Mouse (Mus musculus) lung, embryonic 14.5 days (tissue): ENCODE results near the gene Hacl1. TPM values are rescaled to one million over a fixed set of nuclear protein-coding genes. Genes with fewer than 3 reads are reported as not detected.
A peak's percentile ranks its signal among the peaks of the same experiment; 100 is the strongest.

Experiments used
- ATAC-seq: fragments of 200-750 bp; cut with Nextera tagmentation; 2 replicates; pipeline ENCODE4 v1.8.0; 2017; ENCODE audit warnings: mild to moderate bottlenecking, moderate TSS enrichment, moderate library complexity; ENCODE audit not compliant: insufficient read depth
- DNase-seq: peaks from one replicate; pipeline ENCODE4 v3.0.0-alpha.2; 2015
- H3K27ac ChIP-seq: fragments of 300-500 bp; sonication (generic); 2 replicates; pipeline ENCODE4 v1.5.1; 2014; ENCODE audit warnings: low read depth, mild to moderate bottlenecking, moderate library complexity
- H3K27me3 ChIP-seq: fragments of 300-500 bp; sonication (generic); 2 replicates; pipeline ENCODE4 v1.6.1; 2014; ENCODE audit warnings: low read length, control low read depth; ENCODE audit not compliant: insufficient read depth
- H3K36me3 ChIP-seq: fragments of 300-500 bp; sonication (generic); 2 replicates; pipeline ENCODE4 v1.6.1; 2014; ENCODE audit warnings: control low read depth; ENCODE audit not compliant: insufficient read depth
- H3K4me1 ChIP-seq: fragments of 300-500 bp; sonication (generic); 2 replicates; pipeline ENCODE4 v1.6.1; 2014; ENCODE audit warnings: antibody characterized with exemption, control low read depth; ENCODE audit not compliant: insufficient read depth
- H3K4me2 ChIP-seq: fragments of 300-500 bp; sonication (generic); 2 replicates; pipeline ENCODE4 v1.6.1; 2014; ENCODE audit warnings: mild to moderate bottlenecking
- H3K4me3 ChIP-seq: fragments of 300-500 bp; sonication (generic); 2 replicates; pipeline ENCODE4 v1.5.1; 2014; ENCODE audit warnings: low read depth, low read length
- H3K9ac ChIP-seq: fragments of 300-500 bp; sonication (generic); 2 replicates; pipeline ENCODE4 v1.6.1; 2014
- H3K9me3 ChIP-seq: fragments of 300-500 bp; sonication (generic); 2 replicates; pipeline ENCODE4 v1.6.1; 2016; ENCODE audit warnings: low read depth, low read length, control low read depth
- CTCF ChIP-seq: IDR thresholded peaks from 2 replicates; pipeline ENCODE4 v1.5.1; 2016; ENCODE audit warnings: antibody characterized with exemption, low read depth
- WGBS: fragments of 180-500 bp; shearing (Covaris S2); extraction: QIAGEN DNeasy Blood & Tissue Kit; methylation state at CpG from one replicate; pipeline ENCODE4 v1.1.7; 2014; 5-methylcytosine and 5-hydroxymethylcytosine counted together
- polyA plus RNA-seq: library from polyadenylated mRNA; unstranded; fragments of >200 nt; fragmentation: Nextera tagmentation; extraction: Ambion mirVana; gene quantifications from 2 replicates; pipeline ENCODE4 v1.2.1, GENCODE M21; 2014

Hacl1 gene
- polyA plus RNA-seq, 1 experiment from 2014 or later: 10.4 TPM

DNA sequence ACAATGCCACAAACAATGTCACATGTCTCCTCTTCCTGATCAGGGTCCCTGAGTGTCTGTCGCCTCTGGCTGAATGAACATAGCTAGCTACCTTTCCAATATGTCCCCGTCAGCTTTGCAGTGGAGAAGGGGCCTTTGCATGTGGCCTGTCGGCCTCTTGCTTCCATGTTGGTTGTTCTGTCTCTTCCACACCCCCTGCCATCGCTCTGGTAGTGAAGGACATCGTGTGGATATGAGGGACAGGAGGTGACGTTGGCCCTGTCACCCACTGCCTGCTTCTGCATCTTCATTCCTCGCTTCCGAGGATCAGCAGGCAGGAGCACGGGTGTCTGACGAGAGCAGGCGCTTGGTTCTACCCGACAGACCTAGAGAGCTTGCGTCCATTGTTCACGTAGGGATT is 14.3 kb upstream of the Hacl1 start:
- Histone ChIP-seq H3K4me1 (peaks cover 3% of the 10 kb centered on the region; the same call in 1 of the 2 replicates), H3K27ac (no peak overlapping the region), H3K4me3 (no peak overlapping the region), H3K9me3 (no peaks in the 10 kb centered on the region), H3K27me3 (no peaks in the 10 kb centered on the region), H3K4me2 (no peak overlapping the region), H3K9ac (no peak overlapping the region), H3K36me3 (no peaks in the 10 kb centered on the region)
- TF ChIP-seq CTCF: no peak
- ATAC-seq (no peak), DNase-seq (no peak)
- WGBS: 77% methylated on average over 14 of the region's 14 CpGs

DNA sequence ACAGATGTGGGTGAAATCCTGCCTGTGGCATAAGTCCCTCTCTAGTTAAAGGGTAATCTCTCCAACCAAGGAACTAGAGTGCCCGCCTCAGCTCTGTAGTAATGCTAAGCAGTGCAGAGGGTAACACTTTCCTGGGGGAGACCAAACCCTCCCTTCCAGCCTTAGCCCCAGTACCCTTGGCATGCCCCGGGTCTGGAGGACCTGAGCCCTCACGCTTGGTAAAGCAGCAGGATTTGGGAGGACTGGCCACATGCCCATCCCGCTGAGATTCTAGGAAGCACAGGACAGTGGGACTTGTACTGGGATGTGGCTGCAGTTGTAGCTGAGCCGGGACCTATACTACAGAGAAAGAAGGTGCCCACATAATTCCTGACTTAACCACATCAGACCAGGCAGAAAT is 13.7 kb upstream of the Hacl1 start:
- no peaks in the 10 kb centered on the region for H3K36me3 ChIP-seq
- WGBS: 80% methylated on average over 5 of the region's 5 CpGs
- no peak for TF ChIP-seq CTCF
- no peaks in the 10 kb centered on the region for H3K9me3 ChIP-seq
- DNase-seq (no peak), ATAC-seq (no peak)
- H3K4me1 ChIP-seq: peaks cover 3% of the 10 kb centered on the region; the same call in 1 of the 2 replicates
- no peak overlapping the region for H3K27ac ChIP-seq
- no peak overlapping the region for H3K9ac ChIP-seq
- no peaks in the 10 kb centered on the region for H3K27me3 ChIP-seq
- no peak overlapping the region for H3K4me2 ChIP-seq
- no peak overlapping the region for H3K4me3 ChIP-seq

DNA sequence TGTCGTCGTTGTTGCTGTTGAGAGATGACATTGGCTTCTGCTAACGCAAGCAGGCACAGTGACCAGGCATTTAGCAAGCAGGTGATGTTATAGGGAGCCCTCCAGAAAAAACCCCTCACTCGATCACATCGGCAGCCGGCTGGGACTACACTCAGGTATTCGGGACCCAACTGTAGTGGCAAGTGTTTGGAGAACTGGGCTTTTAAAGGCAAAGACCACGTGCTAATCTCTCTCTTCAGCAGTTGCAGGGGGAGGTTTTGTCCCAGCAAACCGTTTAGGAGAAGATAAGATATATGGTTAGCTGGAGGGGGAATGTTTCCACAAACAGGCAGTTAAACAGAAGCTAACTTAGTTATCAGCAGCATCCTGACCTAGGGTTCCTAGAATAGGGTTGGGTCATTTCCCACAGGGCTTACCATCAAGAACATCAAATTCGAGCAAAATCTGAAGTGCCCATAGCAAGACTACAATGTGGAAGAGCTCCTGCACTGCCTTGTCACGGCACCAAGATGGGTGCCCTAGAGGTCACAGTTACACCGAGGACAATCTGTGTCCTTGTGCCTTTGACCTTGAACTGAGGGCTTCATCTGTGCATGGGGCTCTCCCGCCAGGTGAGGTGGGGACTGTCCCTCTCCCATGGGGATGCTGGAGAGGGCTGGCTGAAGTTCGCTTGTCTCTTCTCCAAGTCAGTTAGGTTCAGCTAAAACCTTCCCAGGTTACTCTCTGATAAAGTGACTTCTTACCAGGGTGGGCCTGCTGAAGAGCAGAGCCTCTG is 12.2 kb upstream of the Hacl1 start:
- Histone ChIP-seq H3K9me3 (no peaks in the 10 kb centered on the region), H3K4me3 (no peak overlapping the region), H3K4me1 (no peaks in the 10 kb centered on the region), H3K9ac (no peak overlapping the region), H3K27ac (no peak overlapping the region), H3K4me2 (no peak overlapping the region), H3K36me3 (no peaks in the 10 kb centered on the region), H3K27me3 (no peaks in the 10 kb centered on the region)
- WGBS: 66% methylated on average over 14 of the region's 14 CpGs
- ATAC-seq: no peak
- no peak for DNase-seq
- TF ChIP-seq CTCF: no peak

DNA sequence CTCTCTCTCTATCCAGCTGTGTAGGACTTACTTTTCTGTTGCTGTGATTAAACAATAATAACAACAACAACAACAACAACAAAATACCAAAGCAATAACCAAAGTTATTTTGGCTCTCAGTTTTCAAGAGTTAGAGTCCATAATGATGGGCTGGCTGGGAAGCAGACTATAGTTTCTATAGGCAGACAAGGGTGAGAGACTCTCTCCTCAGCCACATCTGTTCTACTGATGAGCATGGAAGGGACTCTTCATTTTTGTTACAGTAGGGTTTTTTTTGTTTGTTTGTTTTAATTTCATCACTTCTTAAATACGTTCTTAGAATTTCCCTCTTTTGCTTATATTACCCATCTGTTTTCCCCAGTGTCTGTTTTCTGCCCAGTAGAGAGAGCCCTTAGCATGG is 11.5 kb upstream of the Hacl1 start:
- Histone ChIP-seq H3K4me2 (no peak overlapping the region), H3K27ac (no peak overlapping the region), H3K36me3 (no peaks in the 10 kb centered on the region), H3K4me1 (no peaks in the 10 kb centered on the region), H3K4me3 (no peak overlapping the region), H3K9ac (no peak overlapping the region), H3K27me3 (no peaks in the 10 kb centered on the region), H3K9me3 (no peaks in the 10 kb centered on the region)
- no peak for DNase-seq
- TF ChIP-seq CTCF: no peak
- no peak for ATAC-seq
- 66% methylated on average over 1 of the region's 1 CpGs for WGBS

DNA sequence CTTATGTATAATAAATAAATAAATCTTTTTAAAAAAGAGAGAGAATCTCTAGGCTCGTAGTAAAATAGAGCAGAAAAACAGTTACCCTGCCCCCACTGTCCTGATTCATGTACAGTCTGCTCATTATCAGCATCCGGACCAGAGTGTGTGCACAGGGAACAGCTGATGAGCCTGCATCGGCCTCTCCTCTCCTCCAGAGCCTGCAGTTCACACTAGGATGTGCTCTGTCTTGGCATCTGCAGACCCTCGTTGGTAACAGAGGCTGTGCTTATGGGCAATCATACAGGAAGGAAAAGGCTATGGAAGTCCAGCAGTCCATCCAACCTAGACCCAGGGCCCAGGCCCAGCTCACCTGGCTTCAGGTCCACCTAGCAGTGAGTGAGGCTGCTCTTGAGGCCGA is 11.0 kb upstream of the Hacl1 start:
- no peak for TF ChIP-seq CTCF
- Histone ChIP-seq H3K27me3 (no peaks in the 10 kb centered on the region), H3K9ac (no peak overlapping the region), H3K4me3 (no peak overlapping the region), H3K4me1 (no peaks in the 10 kb centered on the region), H3K36me3 (no peaks in the 10 kb centered on the region), H3K4me2 (no peak overlapping the region), H3K27ac (no peak overlapping the region), H3K9me3 (no peaks in the 10 kb centered on the region)
- DNase-seq: no peak
- 34% methylated on average over 5 of the region's 5 CpGs for WGBS
- no peak for ATAC-seq

DNA sequence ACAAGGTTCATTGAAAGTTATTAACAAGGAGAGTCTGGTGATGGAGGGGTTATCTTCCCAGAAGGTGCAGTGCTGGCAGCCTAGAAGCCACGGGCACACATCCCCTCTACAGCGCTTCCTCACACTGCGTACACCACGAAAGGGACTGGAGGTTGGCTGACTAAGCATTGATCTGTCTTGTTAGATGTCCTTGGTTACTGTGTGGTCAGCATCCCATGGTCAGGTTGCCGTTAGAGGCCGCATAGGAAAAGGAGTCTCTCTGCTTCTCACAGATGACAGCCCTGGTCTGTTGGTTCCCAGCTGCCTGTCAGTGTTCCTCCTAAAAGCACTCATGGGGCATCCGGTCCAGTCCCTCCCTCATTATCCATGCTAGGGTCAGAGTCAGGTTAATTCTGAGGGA is 10.1 kb upstream of the Hacl1 start:
- ATAC-seq (no peak), DNase-seq (no peak)
- WGBS: 55% methylated on average over 7 of the region's 7 CpGs
- no peak overlapping the region for H3K9ac ChIP-seq
- no peaks in the 10 kb centered on the region for H3K4me1 ChIP-seq
- no peaks in the 10 kb centered on the region for H3K27me3 ChIP-seq
- no peak overlapping the region for H3K4me2 ChIP-seq
- no peak overlapping the region for H3K4me3 ChIP-seq
- TF ChIP-seq CTCF: no peak
- H3K27ac ChIP-seq: no peak overlapping the region
- H3K36me3 ChIP-seq: no peaks in the 10 kb centered on the region
- no peaks in the 10 kb centered on the region for H3K9me3 ChIP-seq

DNA sequence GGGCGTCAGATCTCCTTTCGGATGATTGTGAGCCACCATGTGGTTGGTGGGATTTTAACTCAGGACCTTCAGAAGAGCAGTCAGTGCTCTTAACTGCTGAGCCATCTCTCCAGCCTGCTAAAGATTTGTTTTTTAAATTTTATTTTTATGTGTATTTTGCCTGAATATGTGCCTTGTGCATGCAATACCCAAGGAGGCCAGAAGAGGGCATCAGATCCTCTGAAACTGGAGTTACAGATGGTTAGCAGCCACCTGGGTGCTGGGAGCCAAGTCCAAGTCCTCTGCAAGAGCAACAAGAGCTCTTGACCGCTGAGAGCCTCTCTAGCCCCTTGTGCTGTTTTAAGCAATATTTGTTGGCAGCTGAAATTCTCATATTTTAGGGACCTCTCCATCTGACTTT is 9.3 kb upstream of the Hacl1 start:
- peak; percentile 43 for TF ChIP-seq CTCF
- no peak overlapping the region for H3K9ac ChIP-seq

More for the DNA sequence above, 9.3 kb upstream of the Hacl1 start:
- Histone ChIP-seq H3K9me3 (no peaks in the 10 kb centered on the region), H3K4me3 (no peak overlapping the region), H3K4me2 (no peak overlapping the region), H3K36me3 (no peaks in the 10 kb centered on the region), H3K27me3 (no peaks in the 10 kb centered on the region), H3K27ac (no peak overlapping the region), H3K4me1 (no peaks in the 10 kb centered on the region)
- no peak for ATAC-seq
- 97% methylated on average over 3 of the region's 3 CpGs for WGBS
- no peak for DNase-seq
